Mouse (Mus musculus) embryonic facial prominence, embryonic 15.5 days (tissue): ENCODE measurements around the gene Pde1c. TPM values are rescaled to one million over a fixed set of nuclear protein-coding genes. Genes with fewer than 3 reads are reported as not detected.

Experiments
- ATAC-seq: fragments of 200-750 bp; cut with Nextera tagmentation; 2 replicates; pipeline ENCODE4 v1.8.0; 2017; ENCODE audit warnings: low read depth, moderate TSS enrichment; ENCODE audit not compliant: insufficient number of reproducible peaks, low FRiP score, low TSS enrichment
- H3K27ac ChIP-seq: fragments of 300-500 bp; sonication (generic); replicated peaks from 2 replicates; pipeline ENCODE4 v1.5.1; 2015; ENCODE audit warnings: mild to moderate bottlenecking, inconsistent platforms
- H3K27me3 ChIP-seq: fragments of 300-500 bp; sonication (generic); 2 replicates; pipeline ENCODE4 v1.6.1; 2015; ENCODE audit warnings: inconsistent platforms
- H3K36me3 ChIP-seq: fragments of 300-500 bp; sonication (generic); 2 replicates; pipeline ENCODE4 v1.6.1; 2015; ENCODE audit warnings: mild to moderate bottlenecking, inconsistent platforms
- H3K4me1 ChIP-seq: fragments of 300-500 bp; sonication (generic); 2 replicates; pipeline ENCODE4 v1.6.1; 2015; ENCODE audit warnings: inconsistent platforms
- H3K4me2 ChIP-seq: fragments of 300-500 bp; sonication (generic); replicated peaks from 2 replicates; pipeline ENCODE4 v1.6.1; 2015; ENCODE audit warnings: mild to moderate bottlenecking, inconsistent platforms
- H3K4me3 ChIP-seq: fragments of 300-500 bp; sonication (generic); replicated peaks from 2 replicates; pipeline ENCODE4 v1.5.1; 2015; ENCODE audit warnings: mild to moderate bottlenecking, inconsistent platforms
- H3K9ac ChIP-seq: fragments of 300-500 bp; sonication (generic); 2 replicates; pipeline ENCODE4 v1.6.1; 2015; ENCODE audit warnings: inconsistent platforms
- H3K9me3 ChIP-seq: fragments of 300-500 bp; sonication (generic); replicated peaks from 2 replicates; pipeline ENCODE4 v1.6.1; 2016; ENCODE audit warnings: inconsistent platforms
- WGBS: fragments of 180-500 bp; shearing (Covaris S2); methylation state at CpG from one replicate; pipeline ENCODE4 v1.1.7; 2015; 5-methylcytosine and 5-hydroxymethylcytosine counted together
- polyA plus RNA-seq: library from polyadenylated mRNA; unstranded; fragments of >200 nt; fragmentation: Nextera tagmentation; extraction: Ambion mirVana; gene quantifications from 2 replicates; pipeline ENCODE4 v1.2.1, GENCODE M21; 2015

The Pde1c gene
- polyA plus RNA-seq, 1 experiment from 2014 or later, result 4.1 TPM

- Histone ChIP-seq H3K4me3 (peak overlapping the region; percentile 35), H3K27me3 (peaks cover 17% of the 10 kb centered on the region), H3K36me3 (no peaks in the 10 kb centered on the region), H3K4me1 (peaks cover 8% of the 10 kb centered on the region), H3K9ac (peak overlapping the region; percentile 31; the same call in 1 of the 2 replicates), H3K9me3 (no peaks in the 10 kb centered on the region), H3K4me2 (peak overlapping the region; percentile 67), H3K27ac (no peak overlapping the region)
- peak; percentile 89 for ATAC-seq
- 1% methylated on average over 10 of the region's 10 CpGs for WGBS
Measured at GRCm38 (mm10) chr6:56362128-56362545, 206.8 kb downstream of the Pde1c start.

DNA sequence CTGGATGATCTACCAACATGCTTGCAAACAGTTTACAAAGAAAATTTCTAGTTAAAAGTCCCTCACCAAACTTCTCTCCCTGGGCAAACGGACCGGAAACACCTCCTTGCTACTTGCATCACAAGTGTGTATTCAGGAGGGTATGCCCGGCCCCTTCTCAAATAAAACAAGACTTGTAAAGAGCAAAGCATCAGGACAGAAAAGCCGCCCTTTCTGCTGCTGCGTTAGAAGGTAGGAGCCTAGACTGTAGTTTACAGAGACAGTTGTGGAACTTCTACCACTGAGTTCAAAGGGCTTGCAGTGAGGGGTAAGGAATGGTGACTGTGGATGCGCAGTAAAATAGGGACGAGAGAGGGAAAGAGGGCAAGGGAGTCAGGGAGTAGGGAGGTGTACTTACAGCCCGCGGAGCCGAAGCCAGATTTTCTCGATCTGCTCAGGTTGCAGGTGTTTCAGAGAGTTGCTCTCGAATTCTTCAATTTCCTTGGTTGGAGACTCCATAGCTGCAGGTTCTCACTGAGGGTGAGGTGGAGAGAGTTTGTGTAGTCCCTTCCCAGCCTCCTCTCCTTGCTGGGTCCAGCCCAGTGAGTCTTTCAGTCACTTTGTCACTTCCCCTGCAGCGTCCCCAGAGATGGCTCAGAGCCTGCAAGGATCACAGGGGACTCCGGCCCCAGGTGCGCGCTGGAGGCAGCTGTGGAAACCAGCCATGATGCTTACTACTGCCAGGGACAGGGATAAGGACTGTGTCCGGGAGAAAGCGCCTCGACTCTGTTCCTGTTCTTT, 207.4 kb downstream of the Pde1c start:
- Histone ChIP-seq H3K4me2 (peak overlapping the region; percentile 67), H3K9ac (peak overlapping the region; percentile 31; the same call in 1 of the 2 replicates), H3K27me3 (peaks cover 17% of the 10 kb centered on the region), H3K4me1 (peaks cover 8% of the 10 kb centered on the region), H3K9me3 (no peaks in the 10 kb centered on the region), H3K27ac (no peak overlapping the region), H3K4me3 (peak overlapping the region; percentile 35), H3K36me3 (no peaks in the 10 kb centered on the region)
- ATAC-seq, result peak; percentile 64; the same call in 1 of the 2 replicates
- 3% methylated on average over 19 of the region's 19 CpGs for WGBS

DNA sequence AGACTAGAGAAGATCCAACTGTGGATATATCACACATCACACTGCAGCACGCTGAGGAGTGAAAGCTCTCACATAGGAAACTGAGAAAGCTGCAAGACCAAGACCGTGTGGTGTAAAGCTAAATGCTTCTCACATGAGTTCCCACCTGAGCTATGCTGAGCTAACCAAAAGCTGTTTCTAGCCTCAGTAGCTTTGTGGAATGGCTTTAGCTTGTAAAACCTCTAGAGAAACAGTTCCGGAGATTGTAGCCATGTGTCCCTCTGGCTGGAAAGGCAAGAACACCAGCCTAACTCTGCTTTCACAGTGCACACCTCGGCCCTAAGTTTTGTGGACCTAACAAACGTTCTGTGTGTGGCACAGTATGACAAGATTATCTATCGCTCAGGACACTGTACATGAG, 208.8 kb downstream of the Pde1c start:
- Histone ChIP-seq H3K9me3 (no peaks in the 10 kb centered on the region), H3K9ac (no peak overlapping the region), H3K4me1 (peaks cover 8% of the 10 kb centered on the region), H3K36me3 (no peaks in the 10 kb centered on the region), H3K27ac (no peak overlapping the region), H3K27me3 (peaks cover 17% of the 10 kb centered on the region), H3K4me3 (no peak overlapping the region), H3K4me2 (0 out of 2 replicates have a peak overlapping the region, but pooled peaks have one; percentile 6)
- ATAC-seq, result no peak
- 64% methylated on average over 6 of the region's 6 CpGs for WGBS

GRCm38 (mm10) chr6:56359126-56359525, 209.8 kb downstream of the Pde1c start:
- no peak overlapping the region for H3K4me2 ChIP-seq
- ATAC-seq, result no peak
- H3K27ac ChIP-seq, result no peak overlapping the region
- H3K36me3 ChIP-seq, result no peaks in the 10 kb centered on the region
- no peaks in the 10 kb centered on the region for H3K9me3 ChIP-seq
- H3K4me3 ChIP-seq, result no peak overlapping the region
- WGBS, result 83% methylated on average over 3 of the region's 3 CpGs
- peaks cover 17% of the 10 kb centered on the region for H3K27me3 ChIP-seq
- H3K4me1 ChIP-seq, result peaks cover 8% of the 10 kb centered on the region
- no peak overlapping the region for H3K9ac ChIP-seq

DNA sequence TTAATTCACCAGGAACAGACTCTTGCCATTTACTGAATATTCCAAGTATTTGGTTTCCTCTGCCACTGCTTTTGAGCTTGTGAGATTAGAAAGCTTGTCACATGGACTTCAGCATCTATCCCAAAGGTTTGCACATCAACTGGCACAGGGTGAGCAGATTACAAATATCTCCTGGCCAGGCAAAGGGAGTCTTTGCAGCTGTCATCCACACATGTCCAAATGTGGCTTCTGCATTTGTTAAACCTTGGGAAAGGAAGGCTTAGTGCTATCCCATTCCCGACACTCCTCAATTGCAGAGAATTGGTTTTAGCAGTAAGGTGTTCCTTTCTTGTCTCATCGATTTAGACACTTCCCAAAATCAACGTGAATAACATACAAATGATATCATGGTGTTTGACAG, 221.7 kb downstream of the Pde1c start:
- no peak overlapping the region for H3K4me3 ChIP-seq
- no peaks in the 10 kb centered on the region for H3K36me3 ChIP-seq
- no peaks in the 10 kb centered on the region for H3K9me3 ChIP-seq
- no peak overlapping the region for H3K27ac ChIP-seq
- no peaks in the 10 kb centered on the region for H3K27me3 ChIP-seq
- no peak for ATAC-seq
- WGBS, result 66% methylated on average over 3 of the region's 3 CpGs
- 0 out of 2 replicates have a peak, but pooled peaks cover 3% of the 10 kb centered on the region for H3K4me1 ChIP-seq
- H3K9ac ChIP-seq, result no peak overlapping the region
- H3K4me2 ChIP-seq, result no peak overlapping the region

DNA sequence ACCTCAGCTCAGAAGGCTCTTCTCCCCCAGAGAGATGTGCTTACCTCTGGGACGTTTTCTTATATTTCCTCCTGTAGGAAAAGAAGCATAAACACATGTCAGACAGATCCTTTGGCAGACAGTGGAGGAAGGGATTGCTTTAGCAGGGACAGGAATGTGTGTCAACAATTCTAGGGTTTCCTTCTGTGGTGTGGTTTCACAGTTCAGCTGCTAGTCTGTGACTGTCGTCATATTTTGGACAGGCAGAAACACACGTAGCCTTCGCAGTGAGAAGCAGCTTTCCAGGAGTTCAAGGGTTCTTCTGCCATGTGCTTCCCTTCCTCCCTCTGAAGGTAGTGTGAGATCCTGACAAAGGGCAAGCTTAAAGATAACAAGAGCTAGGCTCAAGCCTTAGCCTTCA, 223.8 kb downstream of the Pde1c start:
- H3K9me3 ChIP-seq, result no peaks in the 10 kb centered on the region
- no peaks in the 10 kb centered on the region for H3K27me3 ChIP-seq
- H3K4me2 ChIP-seq, result no peak overlapping the region
- WGBS, result 17% methylated on average over 4 of the region's 4 CpGs
- H3K9ac ChIP-seq, result no peak overlapping the region
- no peak; the same call in 1 of the 2 replicates for ATAC-seq
- no peaks in the 10 kb centered on the region for H3K36me3 ChIP-seq
- H3K4me1 ChIP-seq, result 0 out of 2 replicates have a peak, but pooled peaks cover 3% of the 10 kb centered on the region
- H3K27ac ChIP-seq, result no peak overlapping the region
- H3K4me3 ChIP-seq, result no peak overlapping the region

GRCm38 (mm10) chr6:56342005-56342404, 226.9 kb downstream of the Pde1c start:
- WGBS, result 60% methylated on average over 1 of the region's 1 CpGs
- ATAC-seq, result no peak
- no peak overlapping the region for H3K4me2 ChIP-seq
- H3K9ac ChIP-seq, result no peak overlapping the region
- H3K27ac ChIP-seq, result no peak overlapping the region
- H3K4me1 ChIP-seq, result 0 out of 2 replicates have a peak, but pooled peaks cover 3% of the 10 kb centered on the region
- H3K9me3 ChIP-seq, result no peaks in the 10 kb centered on the region
- no peaks in the 10 kb centered on the region for H3K36me3 ChIP-seq
- H3K27me3 ChIP-seq, result no peaks in the 10 kb centered on the region
- H3K4me3 ChIP-seq, result no peak overlapping the region

- no peak overlapping the region for H3K4me2 ChIP-seq
- H3K4me3 ChIP-seq, result no peak overlapping the region
- H3K27me3 ChIP-seq, result no peaks in the 10 kb centered on the region
- no peaks in the 10 kb centered on the region for H3K36me3 ChIP-seq
- no peaks in the 10 kb centered on the region for H3K9me3 ChIP-seq
- H3K4me1 ChIP-seq, result no peaks in the 10 kb centered on the region
- no peak overlapping the region for H3K9ac ChIP-seq
- 67% methylated on average over 3 of the region's 3 CpGs for whole genome bisulfite sequencing
- no peak overlapping the region for H3K27ac ChIP-seq
- no peak for ATAC-seq
Measured at GRCm38 (mm10) chr6:56335811-56336446, 233.0 kb downstream of the Pde1c start.

DNA sequence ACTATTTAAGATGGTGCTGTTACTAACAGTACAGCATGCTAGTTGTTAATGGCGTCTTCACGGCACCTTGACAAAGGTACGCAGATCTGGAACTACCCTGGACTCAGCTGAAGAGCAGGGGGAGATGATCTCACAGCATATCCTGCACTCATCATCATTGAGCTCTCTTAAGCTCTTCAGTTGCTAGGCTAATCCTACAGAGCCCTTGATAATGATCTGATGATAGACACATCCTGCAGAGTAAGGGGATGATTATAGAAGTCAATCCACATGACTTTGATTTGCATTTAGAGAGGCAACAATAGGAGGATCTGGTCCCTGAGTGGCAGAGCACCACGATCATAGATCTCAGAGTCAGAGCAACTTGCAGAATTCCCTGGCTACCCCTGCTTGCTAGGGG, 236.8 kb downstream of the Pde1c start:
- H3K9me3 ChIP-seq, result no peaks in the 10 kb centered on the region
- no peak overlapping the region for H3K4me3 ChIP-seq
- H3K27me3 ChIP-seq, result no peaks in the 10 kb centered on the region
- no peak overlapping the region for H3K9ac ChIP-seq
- H3K4me2 ChIP-seq, result no peak overlapping the region
- no peak for ATAC-seq
- no peak overlapping the region for H3K27ac ChIP-seq
- 70% methylated on average over 4 of the region's 4 CpGs for WGBS
- H3K4me1 ChIP-seq, result no peaks in the 10 kb centered on the region
- H3K36me3 ChIP-seq, result no peaks in the 10 kb centered on the region

- Histone ChIP-seq H3K36me3 (no peaks in the 10 kb centered on the region), H3K9ac (no peak overlapping the region), H3K4me2 (no peak overlapping the region), H3K4me3 (no peak overlapping the region), H3K4me1 (no peaks in the 10 kb centered on the region), H3K27me3 (no peaks in the 10 kb centered on the region), H3K9me3 (no peaks in the 10 kb centered on the region), H3K27ac (no peak overlapping the region)
- no peak for ATAC-seq
- 86% methylated on average over 6 of the region's 6 CpGs for WGBS
Measured at GRCm38 (mm10) chr6:56331432-56331831, 237.5 kb downstream of the Pde1c start.

DNA sequence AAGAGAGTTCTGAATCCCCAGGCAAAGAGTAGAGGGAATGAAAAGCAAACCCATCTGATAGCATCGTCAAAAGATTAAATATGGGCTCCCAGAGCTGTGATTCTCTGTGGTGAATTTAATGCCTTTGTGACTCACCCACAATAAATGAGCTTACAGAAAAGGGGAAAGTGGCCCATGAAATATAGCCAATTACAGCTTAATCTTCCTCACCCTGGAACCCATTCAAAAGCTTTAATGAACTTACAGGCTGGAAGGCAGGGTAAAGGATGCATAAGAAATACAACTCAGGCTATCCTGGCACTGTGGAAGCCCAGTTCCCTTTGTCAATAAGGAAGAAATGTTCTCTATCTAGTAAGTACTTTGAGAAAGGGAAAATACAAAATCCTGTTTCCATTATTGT, 240.8 kb downstream of the Pde1c start:
- Histone ChIP-seq H3K4me3 (no peak overlapping the region), H3K9me3 (no peaks in the 10 kb centered on the region), H3K4me2 (no peak overlapping the region), H3K36me3 (no peaks in the 10 kb centered on the region), H3K27me3 (no peaks in the 10 kb centered on the region), H3K4me1 (no peaks in the 10 kb centered on the region), H3K9ac (no peak overlapping the region), H3K27ac (no peak overlapping the region)
- 47% methylated on average over 1 of the region's 1 CpGs for WGBS
- ATAC-seq, result no peak
